Mouse (Mus musculus): ENCODE data around the gene Gprc6a. TPM values are rescaled to one million over a fixed set of nuclear protein-coding genes. Genes with fewer than 3 reads are reported as not detected.

Gene Gprc6a
- total and polyA plus RNA-seq, 2 experiments from 2014 or later: 0.09 TPM; not detected in 1

- Histone ChIP-seq H3K27ac (no peak overlapping the region), H3K9me3 (ENCODE audit: low read length) (no peaks in the 10 kb centered on the region), H3K27me3 (ENCODE audit: insufficient read depth, low read length) (no peaks in the 10 kb centered on the region), H3K36me3 (ENCODE audit: insufficient read depth, low read length) (no peaks in the 10 kb centered on the region), H3K4me1 (ENCODE audit: insufficient read depth, low read length) (no peaks in the 10 kb centered on the region), H3K9ac (replicated peaks; ENCODE audit: low read length) (no peak overlapping the region), H3K4me3 (ENCODE audit: low read length) (no peak overlapping the region), H3K4me2 (ENCODE audit: low read depth, low read length) (no peak overlapping the region)
- no peak for DNase-seq (ENCODE audit: low spot score)
- no peak for ATAC-seq
- no peak for TF ChIP-seq CTCF (IDR thresholded peaks at IDR 0.05; ENCODE audit: low read depth)
These were observed 46.3 kb downstream of the Gprc6a start for GRCm38 (mm10) chr10:51584919-51585318.

GRCm38 (mm10) chr10:51584378-51584777 is 46.9 kb downstream of the Gprc6a start:
- Histone ChIP-seq H3K4me1 (ENCODE audit: insufficient read depth, low read length) (no peaks in the 10 kb centered on the region), H3K9ac (replicated peaks; ENCODE audit: low read length) (no peak overlapping the region), H3K27me3 (ENCODE audit: insufficient read depth, low read length) (no peaks in the 10 kb centered on the region), H3K9me3 (ENCODE audit: low read length) (no peaks in the 10 kb centered on the region), H3K27ac (no peak overlapping the region), H3K36me3 (ENCODE audit: insufficient read depth, low read length) (no peaks in the 10 kb centered on the region), H3K4me3 (ENCODE audit: low read length) (no peak overlapping the region), H3K4me2 (ENCODE audit: low read depth, low read length) (no peak overlapping the region)
- DNase-seq (ENCODE audit: low spot score) (no peak), ATAC-seq (no peak)
- WGBS: 62% methylated on average over 1 of the region's 1 CpGs
- no peak for TF ChIP-seq CTCF (IDR thresholded peaks at IDR 0.05; ENCODE audit: low read depth)

GRCm38 (mm10) chr10:51571225-51571996 is 59.9 kb downstream of the Gprc6a start:
- 76% methylated on average over 9 of the region's 9 CpGs for WGBS
- Histone ChIP-seq H3K4me3 (ENCODE audit: low read length) (no peak overlapping the region), H3K4me2 (ENCODE audit: low read depth, low read length) (no peak overlapping the region), H3K27me3 (ENCODE audit: insufficient read depth, low read length) (no peaks in the 10 kb centered on the region), H3K36me3 (ENCODE audit: insufficient read depth, low read length) (no peaks in the 10 kb centered on the region), H3K9ac (replicated peaks; ENCODE audit: low read length) (no peak overlapping the region), H3K4me1 (ENCODE audit: insufficient read depth, low read length) (no peaks in the 10 kb centered on the region), H3K27ac (no peak overlapping the region), H3K9me3 (ENCODE audit: low read length) (no peaks in the 10 kb centered on the region)
- no peak for TF ChIP-seq CTCF (IDR thresholded peaks at IDR 0.05; ENCODE audit: low read depth)
- DNase-seq (ENCODE audit: low spot score) (no peak), ATAC-seq (no peak)

Other genes with a start within 250 kb of the Gprc6a start
- gene Gm49339, start 150.8 kb downstream of the Gprc6a start, total RNA-seq (2014; rRNA removed): not detected in 2 replicates
- gene Gm49339, start 150.8 kb downstream of the Gprc6a start, polyA plus RNA-seq (2015; fragmentation: Nextera tagmentation; extraction: Ambion mirVana): 1.0 TPM in 1 of 2 replicates, not detected in the other
- gene Lilr4b, start 150.8 kb downstream of the Gprc6a start, total RNA-seq (2014; rRNA removed): not detected in 2 replicates
- gene Lilr4b, start 150.8 kb downstream of the Gprc6a start, polyA plus RNA-seq (2015; fragmentation: Nextera tagmentation; extraction: Ambion mirVana): 0.29 and 0.33 TPM in 2 replicates
- 0.11 and 0.16 TPM in 2 replicates for gene Lilrb4a, start 140.5 kb downstream of the Gprc6a start, total RNA-seq (2014; rRNA removed)
- gene Lilrb4a, start 140.5 kb downstream of the Gprc6a start, polyA plus RNA-seq (2015; fragmentation: Nextera tagmentation; extraction: Ambion mirVana): 0.38 and 1.6 TPM in 2 replicates
- not detected in 2 replicates for gene Fam162b, start 40.9 kb downstream of the Gprc6a start, total RNA-seq (2014; rRNA removed)
- gene Fam162b, start 40.9 kb downstream of the Gprc6a start, polyA plus RNA-seq (2015; fragmentation: Nextera tagmentation; extraction: Ambion mirVana): 1.9 and 2.1 TPM in 2 replicates
- not detected in 2 replicates for gene Rfx6, start 46.3 kb upstream of the Gprc6a start, total RNA-seq (2014; rRNA removed)
- gene Rfx6, start 46.3 kb upstream of the Gprc6a start, polyA plus RNA-seq (2015; fragmentation: Nextera tagmentation; extraction: Ambion mirVana): not detected in 2 replicates